Mouse (Mus musculus) splenic B cell, adult 2 months (primary cell): ENCODE measurements around the gene Fam210b.

Experiments
- DNase-seq: peaks from one replicate; pipeline ENCODE4 v3.0.0-alpha.2; 2011; ENCODE audit warnings: low read depth, low spot score
- H3K27me3 ChIP-seq: 2 replicates; pipeline ENCODE4 v1.6.1; 2012; ENCODE audit warnings: mild to moderate bottlenecking, low read length, moderate library complexity, mixed read lengths; ENCODE audit not compliant: control insufficient read depth, poor library complexity, insufficient read depth, severe bottlenecking
- H3K36me3 ChIP-seq: 2 replicates; pipeline ENCODE4 v1.6.1; 2012; ENCODE audit warnings: mild to moderate bottlenecking, low read length, moderate library complexity, mixed read lengths; ENCODE audit not compliant: control insufficient read depth, poor library complexity, insufficient read depth, severe bottlenecking

Gene Fam210b

DNA sequence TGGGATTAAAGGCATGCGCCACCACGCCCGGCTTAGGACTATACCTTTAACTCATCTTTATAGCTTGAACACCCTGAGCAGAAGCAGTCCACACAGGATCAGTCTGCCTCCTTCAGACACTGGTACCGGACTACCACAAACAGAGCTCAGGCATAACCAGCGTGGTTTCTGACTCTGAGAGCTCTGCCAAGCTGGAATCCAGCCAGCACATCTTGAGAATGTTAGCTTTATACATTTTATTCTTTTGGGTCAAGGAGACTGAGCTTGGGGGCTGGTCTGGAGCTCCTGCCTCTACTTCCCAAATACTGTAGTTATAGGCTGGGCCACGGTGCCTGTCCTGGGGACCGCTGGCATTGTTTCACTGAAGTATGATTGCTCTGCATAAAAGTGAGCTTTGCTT lies 1.6 kb upstream of the Fam210b start:
- Histone ChIP-seq H3K36me3 (no peaks in the 10 kb centered on the region), H3K27me3 (no peaks in the 10 kb centered on the region)
- no peak for DNase-seq

GRCm38 (mm10) chr2:172344669-172345068 lies 696 bp upstream of the Fam210b start:
- H3K36me3 ChIP-seq, result no peaks in the 10 kb centered on the region
- DNase-seq, result no peak
- H3K27me3 ChIP-seq, result no peaks in the 10 kb centered on the region

DNA sequence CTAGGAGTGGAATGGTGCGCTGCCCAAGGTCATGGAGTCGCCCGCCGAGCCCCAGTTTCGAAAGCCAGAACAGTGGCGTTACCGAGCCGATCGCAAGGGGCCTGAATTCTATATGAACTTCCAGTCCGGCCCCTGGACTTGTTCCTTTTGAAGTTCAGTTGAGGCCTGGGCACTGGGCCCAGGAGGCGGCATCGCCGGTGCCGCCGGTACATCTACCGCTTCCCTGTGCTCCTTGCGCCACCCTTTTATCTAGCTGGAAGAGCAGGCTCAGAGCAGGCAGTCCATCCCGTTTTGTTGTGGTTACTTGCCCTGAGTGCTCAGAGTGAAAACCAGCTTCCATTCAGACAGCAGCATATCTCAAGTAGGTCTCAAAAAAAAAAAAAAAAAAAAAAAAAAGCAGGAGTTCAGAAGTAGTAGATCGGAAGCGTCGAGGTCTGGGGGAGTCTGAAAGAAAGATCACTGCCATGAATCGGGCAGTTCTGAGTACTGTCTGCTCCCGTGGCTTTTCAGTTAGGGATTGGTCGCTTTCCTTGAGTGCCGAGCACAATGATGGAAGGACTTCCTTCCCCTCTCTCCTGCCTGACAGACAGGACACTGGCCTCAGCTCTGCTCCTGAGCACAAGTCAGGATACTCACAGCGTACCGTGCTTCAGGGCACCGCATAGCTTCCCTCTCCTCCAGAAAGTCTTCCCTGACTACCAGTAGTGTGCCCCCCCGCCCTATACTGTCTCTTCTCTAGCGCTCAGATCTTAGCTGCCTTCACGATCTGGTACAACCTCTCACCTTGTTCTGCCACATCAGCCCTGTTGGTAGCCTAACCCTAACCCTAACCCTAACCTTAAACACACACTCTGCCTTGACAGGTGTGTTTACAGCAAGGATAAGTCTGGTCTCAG lies 917 bp downstream of the Fam210b start:
- peak; percentile 23 for DNase-seq
- no peaks in the 10 kb centered on the region for H3K36me3 ChIP-seq

DNA sequence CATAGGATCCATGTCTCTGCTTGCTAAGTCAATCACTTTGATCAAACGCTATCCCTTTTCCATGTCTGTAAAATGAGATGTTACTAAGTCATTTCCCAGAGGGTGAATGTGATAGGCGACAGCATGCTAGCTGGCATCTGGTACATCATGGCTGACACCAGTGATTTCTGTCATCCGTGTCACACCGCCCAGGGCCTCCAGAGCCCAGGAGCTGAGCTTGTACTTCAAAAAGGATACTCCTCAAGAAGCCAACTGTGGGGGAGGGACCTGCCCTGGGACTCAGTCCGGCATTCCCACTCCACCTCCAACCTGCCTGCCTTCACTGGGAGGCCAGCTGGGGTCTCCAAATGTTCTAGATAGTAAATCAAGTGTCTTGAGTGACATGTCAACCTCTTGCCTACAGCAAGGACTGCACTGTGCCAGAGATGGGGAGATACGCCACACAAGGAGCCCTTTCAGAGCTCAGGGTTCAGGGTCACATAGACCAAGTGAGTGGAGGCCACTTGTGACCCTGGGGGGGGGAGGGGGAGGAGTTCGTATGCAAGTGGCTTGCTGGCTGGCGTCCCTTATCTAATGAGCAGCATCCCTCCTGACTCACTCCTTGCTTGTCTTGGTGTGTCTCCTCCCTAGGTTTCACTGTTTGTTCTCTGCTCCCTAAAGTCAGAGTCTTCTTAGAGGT lies 1.7 kb downstream of the Fam210b start:
- DNase-seq, result no peak
- H3K27me3 ChIP-seq, result no peaks in the 10 kb centered on the region
- H3K36me3 ChIP-seq, result no peaks in the 10 kb centered on the region

More for the DNA sequence above, 917 bp downstream of the Fam210b start:
- no peaks in the 10 kb centered on the region for H3K27me3 ChIP-seq

GRCm38 (mm10) chr2:172348297-172348950 lies 3.1 kb downstream of the Fam210b start:
- H3K36me3 ChIP-seq, result no peaks in the 10 kb centered on the region
- DNase-seq, result no peak
- H3K27me3 ChIP-seq, result no peaks in the 10 kb centered on the region

DNA sequence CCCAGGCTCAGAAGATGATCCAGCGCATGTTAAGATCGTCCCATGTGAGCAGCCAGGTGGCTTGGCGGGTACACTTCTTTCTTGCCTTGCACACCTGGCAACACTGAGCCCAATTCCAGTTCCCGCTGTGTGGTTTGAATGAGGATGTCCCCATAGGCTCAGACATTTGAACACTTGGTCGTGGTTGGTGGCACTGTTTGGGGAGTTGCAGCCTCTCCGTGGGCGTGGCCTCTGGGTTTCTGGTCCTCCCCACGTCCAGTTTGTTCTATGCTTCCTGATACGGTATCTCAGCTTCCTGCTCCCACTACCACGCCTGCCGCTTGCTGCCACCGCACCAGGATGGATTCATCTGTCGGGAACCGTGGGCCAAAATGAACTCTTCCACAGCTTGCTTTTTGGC lies 4.4 kb downstream of the Fam210b start:
- Histone ChIP-seq H3K27me3 (no peaks in the 10 kb centered on the region), H3K36me3 (no peaks in the 10 kb centered on the region)
- no peak for DNase-seq

DNA sequence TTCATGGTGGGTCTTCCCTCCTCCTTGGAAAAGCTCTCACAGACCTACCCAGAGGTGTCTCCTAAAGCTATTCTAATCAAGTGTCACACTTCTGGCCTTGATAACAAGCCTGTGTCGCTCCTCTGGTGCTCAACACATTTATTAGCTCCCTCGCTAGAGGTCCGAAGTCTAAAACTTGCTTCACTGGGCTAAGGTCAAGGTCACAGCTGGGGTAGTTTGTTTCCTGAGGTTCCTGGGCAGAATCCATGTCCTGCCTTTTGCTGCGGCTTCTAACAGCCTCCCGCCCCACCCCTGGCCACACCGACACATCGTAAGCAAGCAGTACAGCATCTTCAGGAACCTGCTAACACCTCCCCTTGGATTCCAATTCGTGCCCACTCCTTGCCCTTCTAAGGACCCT lies 5.4 kb downstream of the Fam210b start:
- Histone ChIP-seq H3K27me3 (no peaks in the 10 kb centered on the region), H3K36me3 (no peaks in the 10 kb centered on the region)
- no peak for DNase-seq

- H3K27me3 ChIP-seq, result no peaks in the 10 kb centered on the region
- DNase-seq, result no peak
- no peaks in the 10 kb centered on the region; the same call in 1 of the 2 replicates for H3K36me3 ChIP-seq
Measured at GRCm38 (mm10) chr2:172353218-172353617, 7.9 kb downstream of the Fam210b start.

DNA sequence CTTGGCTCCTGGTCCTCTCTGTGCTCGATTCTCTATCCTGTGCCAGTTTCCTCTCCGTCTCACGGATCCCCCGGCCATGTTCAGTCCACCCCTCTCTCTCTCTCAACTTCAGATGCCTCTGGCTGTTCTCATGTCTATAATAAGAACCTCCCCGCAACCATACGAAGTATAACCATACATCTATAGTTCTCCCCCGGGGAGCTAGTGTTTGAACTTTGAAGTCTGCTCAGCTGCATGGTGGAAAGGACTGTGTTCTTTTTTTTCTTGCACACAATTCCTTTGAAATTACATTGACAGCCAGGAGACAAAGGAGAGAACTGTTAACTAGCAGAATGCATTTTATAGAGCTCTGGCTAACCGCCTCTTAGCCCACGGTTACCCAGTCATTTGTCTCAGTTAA lies 9.4 kb downstream of the Fam210b start:
- H3K27me3 ChIP-seq, result no peaks in the 10 kb centered on the region
- DNase-seq, result no peak
- no peaks in the 10 kb centered on the region; the same call in 1 of the 2 replicates for H3K36me3 ChIP-seq

DNA sequence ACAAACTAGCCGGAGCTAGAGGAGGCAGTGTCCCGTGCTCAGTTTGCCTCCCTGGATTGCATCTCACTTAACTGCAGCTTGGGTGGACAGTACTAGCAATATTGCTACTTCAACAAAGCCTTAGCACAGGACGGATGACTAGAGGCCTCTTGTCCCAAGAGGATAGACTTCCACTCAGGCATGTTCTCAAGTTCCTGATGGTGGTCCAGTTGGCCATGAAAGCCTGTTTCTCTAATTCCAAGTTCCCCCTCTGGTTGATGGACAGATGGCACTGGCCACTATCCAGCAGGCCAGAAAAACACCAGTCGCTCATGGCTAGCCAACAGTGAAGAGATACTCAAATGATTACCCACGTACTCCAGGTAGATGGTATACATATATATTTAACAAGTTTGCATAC lies 10.5 kb downstream of the Fam210b start:
- no peak for DNase-seq
- no peaks in the 10 kb centered on the region; the same call in 1 of the 2 replicates for H3K27me3 ChIP-seq

GRCm38 (mm10) chr2:172363176-172363575 lies 17.8 kb downstream of the Fam210b start:
- H3K27me3 ChIP-seq, result no peaks in the 10 kb centered on the region; the same call in 1 of the 2 replicates
- no peaks in the 10 kb centered on the region; the same call in 1 of the 2 replicates for H3K36me3 ChIP-seq
- no peak for DNase-seq

More for the DNA sequence above, 10.5 kb downstream of the Fam210b start:
- no peaks in the 10 kb centered on the region; the same call in 1 of the 2 replicates for H3K36me3 ChIP-seq

- peaks cover 7% of the 10 kb centered on the region for H3K36me3 ChIP-seq
- peak; percentile 95 for DNase-seq
- no peaks in the 10 kb centered on the region for H3K27me3 ChIP-seq
Measured at GRCm38 (mm10) chr2:172370411-172371223, 25.3 kb downstream of the Fam210b start, which contains the start of the genes Aurka and Cstf1. Gene Aurka (minus strand): TSS chr2:172370535. Gene Cstf1 (plus strand): TSS chr2:172370681.

DNA sequence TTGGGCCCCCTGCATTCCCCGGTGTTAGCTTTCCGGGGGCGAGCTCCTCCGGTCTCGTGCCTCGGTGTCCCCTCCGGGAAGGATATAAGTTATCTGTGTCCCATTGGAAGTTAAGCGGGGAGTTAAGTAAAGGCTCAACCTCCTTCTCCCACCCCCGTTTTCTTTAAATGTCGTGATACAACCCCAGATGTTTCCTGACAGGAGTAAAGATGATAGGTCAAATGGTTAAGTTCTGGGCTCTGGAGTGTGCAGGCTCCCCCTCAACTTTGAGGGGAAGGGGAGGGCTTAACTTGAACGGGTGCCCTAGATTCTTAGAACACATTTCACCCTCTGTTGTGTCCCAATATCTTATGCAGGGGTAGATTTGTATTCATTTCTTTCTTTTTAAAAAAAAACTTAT lies 25.9 kb downstream of the Fam210b start:
- DNase-seq, result no peak
- Histone ChIP-seq H3K27me3 (no peaks in the 10 kb centered on the region), H3K36me3 (peaks cover 9% of the 10 kb centered on the region)

- DNase-seq, result no peak
- Histone ChIP-seq H3K27me3 (no peaks in the 10 kb centered on the region), H3K36me3 (peaks cover 16% of the 10 kb centered on the region)
Measured at GRCm38 (mm10) chr2:172376551-172376950, 31.2 kb downstream of the Fam210b start.
